Mouse (Mus musculus) bone marrow macrophage, adult 2 months (primary cell): ENCODE data around the gene Mpv17. TPM values are rescaled to one million over a fixed set of nuclear protein-coding genes. Genes with fewer than 3 reads are reported as not detected.

Source experiments
- H3K27ac ChIP-seq: 2 replicates; pipeline ENCODE4 v1.5.1; 2012; ENCODE audit warnings: low read depth, low read length; ENCODE audit not compliant: insufficient read depth
- H3K4me1 ChIP-seq: 2 replicates; pipeline ENCODE4 v1.6.1; 2012; ENCODE audit warnings: low read length; ENCODE audit not compliant: control insufficient read depth, insufficient read depth
- H3K4me3 ChIP-seq: 2 replicates; pipeline ENCODE4 v1.5.1; 2012; ENCODE audit warnings: mild to moderate bottlenecking, low read length, moderate library complexity; ENCODE audit not compliant: insufficient read depth
- CTCF ChIP-seq: IDR thresholded peaks from 2 replicates; pipeline ENCODE4 v1.5.1; 2012; ENCODE audit warnings: low read depth, mild to moderate bottlenecking, low read length, moderate library complexity
- POLR2A ChIP-seq: IDR thresholded peaks from 2 replicates; pipeline ENCODE4 v1.6.1; 2012; ENCODE audit warnings: mild to moderate bottlenecking, low read depth, low read length, borderline replicate concordance
- polyA plus RNA-seq: library from polyadenylated mRNA; stranded (reverse); fragments of >200 nt; gene quantifications from 2 replicates; pipeline ENCODE4 v1.2.4, GENCODE M21; 2012; ENCODE audit not compliant: missing spikeins, insufficient read depth, insufficient read length

Gene Mpv17
- polyA plus RNA-seq: 75.0 and 75.3 TPM in 2 replicates

DNA sequence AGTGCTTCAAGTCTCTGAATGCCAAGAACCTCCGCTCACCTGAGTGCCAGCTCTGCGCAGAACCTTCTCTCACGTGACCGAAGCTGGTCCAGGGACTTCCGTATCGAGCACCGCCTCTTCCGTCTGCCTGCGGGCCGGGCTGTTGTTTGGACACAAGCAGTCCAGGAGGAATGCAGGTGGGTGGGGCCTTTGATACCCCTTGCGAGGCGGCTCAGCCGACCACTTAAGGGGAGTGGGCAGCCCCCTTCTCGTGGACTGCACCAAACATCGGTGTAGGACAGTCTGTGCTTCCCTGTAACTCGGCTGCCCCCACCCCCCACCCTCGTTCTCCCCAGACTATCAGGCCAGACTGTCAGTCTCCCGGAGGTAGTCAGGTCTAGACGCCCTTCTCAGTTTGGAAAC is at the start of gene Mpv17:
Gene Mpv17 (minus strand): TSS at position 100 of the 402 bp plus-strand sequence.
- H3K4me1 ChIP-seq: peaks cover 5% of the 10 kb centered on the region
- TF ChIP-seq POLR2A (no peak), CTCF (no peak)
- H3K4me3 ChIP-seq: peak within 1 kb of the TSS; percentile 81
- no peak within 1 kb of the TSS for H3K27ac ChIP-seq

DNA sequence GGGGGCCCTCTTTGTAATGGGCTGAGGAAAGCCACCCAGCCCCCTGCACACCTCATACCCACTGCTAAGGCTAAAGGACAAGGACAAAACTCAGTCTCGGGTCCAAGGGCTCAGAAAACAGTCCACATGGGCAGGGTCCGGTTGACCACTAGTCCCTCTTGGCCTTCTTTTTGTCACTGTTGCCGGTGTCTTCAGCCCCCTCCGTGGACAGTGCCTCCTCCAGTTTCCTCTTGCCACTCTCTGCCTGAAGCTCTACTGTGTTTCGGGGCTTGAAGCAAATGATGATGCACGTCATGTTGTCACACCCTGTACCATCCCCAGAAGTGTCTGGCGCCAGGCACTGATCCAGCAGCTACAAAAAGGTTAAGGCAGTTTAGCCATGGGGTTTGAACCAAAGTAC is 48.9 kb upstream of the Mpv17 start:
- peaks cover 17% of the 10 kb centered on the region for H3K4me1 ChIP-seq
- peak overlapping the region; percentile 65 for H3K4me3 ChIP-seq
- peak overlapping the region; percentile 83 for H3K27ac ChIP-seq
- no peak for TF ChIP-seq POLR2A
- no peak for TF ChIP-seq CTCF

DNA sequence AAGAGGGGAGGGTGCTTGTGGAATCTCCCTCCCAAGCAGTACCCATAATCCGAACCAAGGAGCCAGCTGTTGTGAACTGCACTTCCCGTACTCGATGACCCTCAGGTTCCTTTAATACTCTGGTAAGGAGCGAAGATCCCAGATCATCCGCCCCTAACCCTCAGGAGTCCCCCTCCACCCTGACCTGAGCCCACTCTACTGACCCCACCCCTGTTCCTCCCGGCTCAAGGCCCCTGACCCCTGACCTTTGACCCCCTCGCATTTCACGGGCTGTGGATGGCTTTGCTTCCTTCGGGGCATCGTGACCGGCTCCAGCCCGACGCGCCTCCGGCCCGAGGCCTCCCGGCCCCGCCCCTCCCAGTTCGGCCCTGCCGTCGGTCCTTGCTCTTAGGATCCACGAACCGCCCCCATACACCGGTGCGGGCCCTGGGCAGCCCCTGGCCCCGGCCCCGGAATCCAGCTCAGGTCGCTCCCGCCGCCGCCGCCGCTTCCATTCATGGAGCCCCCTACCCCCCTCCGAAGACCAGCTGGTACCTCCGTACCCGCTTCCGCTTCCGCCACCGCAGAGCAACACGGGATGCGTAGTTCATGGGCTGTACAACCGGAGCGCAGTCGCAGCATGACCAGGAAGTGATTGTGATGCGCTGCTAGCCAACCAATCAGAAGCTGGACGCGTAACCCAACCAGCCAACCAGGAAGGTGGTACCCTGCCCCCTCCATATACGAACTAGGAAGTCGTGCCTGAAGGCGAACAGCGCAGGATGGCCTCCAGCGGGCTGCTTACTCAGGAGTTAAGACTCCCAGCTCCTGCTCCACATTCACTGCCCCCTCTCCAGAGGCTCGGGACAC is 47.9 kb upstream of the Mpv17 start, which contains the start of gene Zfp513:
Gene Zfp513 (minus strand): TSS at position 562 of the 849 bp plus-strand sequence.
- TF ChIP-seq CTCF: no peak
- TF ChIP-seq POLR2A: no peak
- peaks cover 25% of the 10 kb centered on the region for H3K4me1 ChIP-seq
- H3K27ac ChIP-seq: peak within 1 kb of the TSS; percentile 85
- peak within 1 kb of the TSS; percentile 65 for H3K4me3 ChIP-seq

DNA sequence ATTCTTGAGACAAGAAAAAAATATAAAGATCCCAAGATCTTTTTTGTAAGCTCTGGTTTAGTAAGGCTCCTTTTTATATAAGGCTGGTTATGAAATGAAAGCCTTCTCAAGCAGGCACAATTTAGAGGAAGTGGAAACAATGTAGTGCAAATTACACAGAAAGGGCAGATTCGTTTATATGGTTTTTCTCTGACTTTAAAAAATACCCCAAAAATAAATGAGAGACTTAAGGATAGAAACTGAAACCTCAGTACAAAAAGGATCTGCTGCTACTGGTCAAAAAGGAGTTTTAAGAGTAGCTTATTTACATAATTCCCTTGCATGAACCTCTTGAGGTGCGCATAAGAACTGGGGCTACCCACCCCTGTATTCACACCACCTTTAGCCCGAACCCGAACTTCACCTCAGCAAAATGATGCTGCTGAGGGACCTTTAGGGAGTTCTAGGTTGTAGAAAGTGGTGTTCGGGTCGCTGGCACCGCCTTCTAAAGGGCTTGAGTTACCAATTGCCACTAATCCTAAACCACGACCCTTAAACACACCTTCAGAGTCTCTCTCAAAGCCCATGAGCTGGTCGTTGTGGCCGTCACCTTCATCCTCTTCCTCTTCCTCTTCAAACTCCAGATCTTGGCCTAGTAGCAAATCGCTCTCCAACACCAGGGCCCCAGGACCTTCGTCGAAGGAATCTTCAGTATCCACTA is 47.1 kb upstream of the Mpv17 start:
- Histone ChIP-seq H3K4me3 (peak overlapping the region; percentile 65), H3K27ac (peak overlapping the region; percentile 85), H3K4me1 (peaks cover 33% of the 10 kb centered on the region)
- no peak for TF ChIP-seq CTCF
- TF ChIP-seq POLR2A: no peak

DNA sequence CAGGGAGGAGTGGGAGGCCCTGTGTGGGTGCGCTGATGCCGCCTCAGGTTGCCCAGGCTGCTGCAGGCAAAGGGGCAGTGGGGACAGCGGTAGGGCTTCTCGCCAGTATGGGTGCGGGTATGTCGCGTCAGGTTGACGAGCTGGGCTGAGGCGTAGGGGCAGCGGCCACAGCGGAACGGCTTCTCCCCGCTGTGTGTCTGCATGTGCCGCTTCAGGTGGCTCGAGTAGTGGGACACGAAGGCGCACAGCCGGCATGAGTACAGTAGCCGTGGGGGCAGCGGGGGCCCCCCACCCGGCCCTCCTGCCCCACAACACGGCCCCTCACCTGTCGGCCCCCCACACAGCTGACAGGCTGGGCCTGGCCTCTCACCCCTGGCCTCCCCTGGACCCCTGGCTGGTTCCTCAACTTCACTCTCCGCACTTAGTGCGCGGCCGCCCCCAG is 46.3 kb upstream of the Mpv17 start:
- TF ChIP-seq POLR2A: no peak
- no peak for TF ChIP-seq CTCF
- H3K4me1 ChIP-seq: peaks cover 39% of the 10 kb centered on the region
- H3K27ac ChIP-seq: peak overlapping the region; percentile 85; the same call in 1 of the 2 replicates
- peak overlapping the region; percentile 38 for H3K4me3 ChIP-seq

DNA sequence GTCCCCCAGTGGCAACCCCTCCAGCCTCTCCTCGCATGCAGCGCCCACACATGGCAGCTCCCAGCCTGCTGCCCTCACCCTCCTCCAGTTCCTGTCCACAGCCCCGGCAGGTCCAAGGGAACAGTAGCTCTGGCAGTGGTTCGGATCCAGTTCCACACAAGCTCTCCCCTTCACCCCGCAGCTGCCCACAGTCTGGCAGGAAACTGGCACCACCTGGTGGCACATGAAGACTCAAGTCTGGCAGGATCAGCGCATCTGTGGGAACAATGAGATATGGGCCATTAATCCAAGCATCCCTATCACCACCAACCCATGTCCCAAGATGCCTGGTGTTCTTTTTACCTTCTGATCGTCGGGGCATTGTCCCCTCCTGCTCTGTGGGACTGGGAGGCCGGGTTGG is 45.8 kb upstream of the Mpv17 start:
- Histone ChIP-seq H3K27ac (no peak overlapping the region), H3K4me3 (no peak overlapping the region), H3K4me1 (peaks cover 44% of the 10 kb centered on the region)
- TF ChIP-seq POLR2A: no peak

DNA sequence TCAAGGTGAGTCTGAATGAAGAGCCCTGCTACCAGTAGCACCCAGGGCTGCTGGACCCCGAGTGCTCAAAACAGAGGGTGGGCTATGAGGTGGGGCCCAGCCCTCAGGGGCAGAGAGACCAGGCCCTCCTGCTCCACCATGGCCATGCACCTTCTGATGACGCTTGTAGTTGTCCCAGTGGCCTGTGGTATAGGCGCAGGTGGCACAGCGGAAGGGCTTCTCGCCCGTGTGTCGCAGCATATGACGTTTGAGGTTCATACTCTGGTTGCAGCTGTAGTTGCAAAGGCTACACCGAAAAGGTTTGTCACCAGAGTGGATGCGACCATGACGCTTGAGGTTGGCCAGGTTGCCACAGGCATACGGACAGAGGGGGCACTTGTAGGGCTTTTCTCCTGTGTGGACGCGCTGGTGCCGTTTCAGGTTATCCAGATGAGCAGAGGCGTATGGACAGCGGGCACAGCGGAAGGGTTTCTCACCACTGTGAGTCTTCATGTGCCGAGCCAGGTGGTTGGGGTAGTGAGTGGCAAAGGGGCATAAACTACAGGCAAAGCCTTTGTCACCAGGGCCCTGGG is 45.4 kb upstream of the Mpv17 start:
- H3K4me3 ChIP-seq: no peak overlapping the region
- TF ChIP-seq CTCF (no peak), POLR2A (no peak)
- H3K4me1 ChIP-seq: peaks cover 49% of the 10 kb centered on the region
- no peak overlapping the region for H3K27ac ChIP-seq

DNA sequence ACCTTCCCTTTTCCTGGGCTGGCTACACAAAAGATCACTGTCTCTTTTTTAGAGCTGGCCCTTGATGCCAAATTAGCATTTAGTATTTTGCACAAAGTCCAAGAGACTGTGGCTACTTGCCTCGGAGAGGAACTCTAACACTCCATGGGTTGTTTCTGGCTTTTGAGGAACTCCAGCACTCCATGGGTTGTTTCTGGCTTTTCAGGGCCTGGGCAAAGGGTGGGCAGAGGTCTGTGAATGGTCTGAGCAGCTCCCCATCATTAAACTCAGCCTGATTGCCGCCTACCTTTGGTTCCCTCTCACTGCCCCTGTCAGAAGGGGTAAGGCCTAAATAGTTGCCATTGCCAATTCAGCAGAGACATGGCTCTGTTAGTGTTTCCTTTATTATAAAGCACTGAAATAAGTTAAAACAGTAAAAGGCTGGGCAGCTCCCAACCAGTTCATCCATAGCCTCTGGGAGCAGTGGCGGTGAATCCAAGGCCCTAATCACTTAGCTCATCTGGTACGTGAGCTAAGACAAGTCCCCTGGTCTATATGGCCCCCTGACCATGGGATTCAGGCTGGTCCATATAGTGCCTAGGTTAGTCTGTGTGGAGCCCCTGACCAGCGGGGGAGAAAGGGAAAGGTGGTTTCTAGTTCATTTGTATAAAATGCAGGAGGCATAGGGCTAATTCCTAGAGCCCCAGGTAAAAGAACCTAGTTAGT is 44.7 kb upstream of the Mpv17 start:
- H3K27ac ChIP-seq: peak overlapping the region; percentile 38
- peaks cover 50% of the 10 kb centered on the region for H3K4me1 ChIP-seq
- no peak for TF ChIP-seq POLR2A
- TF ChIP-seq CTCF: no peak
- no peak overlapping the region for H3K4me3 ChIP-seq

DNA sequence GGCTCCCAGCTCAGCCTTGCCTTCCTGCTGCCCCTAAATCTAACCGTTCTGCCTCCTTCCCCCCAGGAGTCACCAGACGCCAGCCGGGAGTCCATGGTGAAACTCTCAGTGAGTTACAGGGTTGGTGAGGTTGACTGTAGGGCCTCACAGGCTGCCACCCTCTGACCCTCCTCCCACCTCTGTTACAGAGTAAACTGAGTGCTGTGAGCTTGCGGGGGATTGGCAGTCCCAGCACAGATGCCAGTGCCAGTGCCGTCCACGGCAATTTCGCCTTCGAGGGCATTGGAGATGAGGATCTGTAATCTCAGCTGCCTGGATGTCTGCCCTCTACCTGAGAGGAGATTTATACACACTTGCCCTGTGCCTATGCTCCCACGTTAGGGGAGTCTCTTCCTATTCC is 44.1 kb upstream of the Mpv17 start:
- H3K27ac ChIP-seq: peak overlapping the region; percentile 38
- TF ChIP-seq POLR2A (no peak), CTCF (no peak)
- H3K4me3 ChIP-seq: no peak overlapping the region
- peaks cover 50% of the 10 kb centered on the region for H3K4me1 ChIP-seq
